Mouse (Mus musculus): ENCODE results near the gene Cfap61. TPM values are rescaled to one million over a fixed set of nuclear protein-coding genes. Genes with fewer than 3 reads are reported as not detected.

Gene Cfap61
- polyA plus RNA-seq, 2 experiments, result not detected

- Histone ChIP-seq H3K4me2 (ENCODE audit: low read depth) (no peak overlapping the region), H3K9ac (replicated peaks) (no peak overlapping the region), H3K4me1 (replicated peaks; ENCODE audit: control insufficient read depth in 2 of 2, insufficient read depth in 2 of 2, low read length in 1 of 2) (no peaks in the 10 kb centered on the region), H3K36me3 (replicated peaks; ENCODE audit: control insufficient read depth, insufficient read depth, low read depth) (no peaks in the 10 kb centered on the region), H3K27ac (no peak overlapping the region), H3K4me3 (ENCODE audit: insufficient read depth in 1 of 2, low read depth in 2 of 2, low read length in 2 of 2) (no peak overlapping the region), H3K9me3 (ENCODE audit: control insufficient read depth, low read length) (no peaks in the 10 kb centered on the region), H3K27me3 (ENCODE audit: control insufficient read depth, insufficient read depth, low read length) (peaks cover 16% of the 10 kb centered on the region)
- DNase-seq (ENCODE audit: low read depth in 3 of 3, low spot score in 3 of 3) (no peak), ATAC-seq (ENCODE audit: insufficient read depth) (no peak)
- TF ChIP-seq CTCF (IDR thresholded peaks at IDR 0.05; ENCODE audit: low read depth), result no peak
- TF ChIP-seq EP300 (IDR thresholded peaks at IDR 0.05; ENCODE audit: low read depth), result no peak
- 79% methylated on average over 2 of the region's 2 CpGs for WGBS (ENCODE audit: insufficient replicate concordance)
These were observed 296.9 kb downstream of the Cfap61 start for GRCm38 (mm10) chr2:146231485-146231884.

GRCm38 (mm10) chr2:146239196-146239747 is 304.7 kb downstream of the Cfap61 start:
- Histone ChIP-seq H3K4me1 (replicated peaks; ENCODE audit: control insufficient read depth in 2 of 2, insufficient read depth in 2 of 2, low read length in 1 of 2) (no peaks in the 10 kb centered on the region), H3K4me3 (ENCODE audit: insufficient read depth in 1 of 2, low read depth in 2 of 2, low read length in 2 of 2) (no peak overlapping the region), H3K4me2 (ENCODE audit: low read depth) (no peak overlapping the region), H3K9ac (replicated peaks) (no peak overlapping the region), H3K27ac (no peak overlapping the region), H3K9me3 (ENCODE audit: control insufficient read depth, low read length) (no peaks in the 10 kb centered on the region), H3K36me3 (replicated peaks; ENCODE audit: control insufficient read depth, insufficient read depth, low read depth) (no peaks in the 10 kb centered on the region), H3K27me3 (ENCODE audit: control insufficient read depth, insufficient read depth, low read length) (no peaks in the 10 kb centered on the region)
- TF ChIP-seq EP300 (IDR thresholded peaks at IDR 0.05; ENCODE audit: low read depth) (no peak), CTCF (IDR thresholded peaks at IDR 0.05; ENCODE audit: low read depth) (no peak)
- WGBS (ENCODE audit: insufficient replicate concordance), result 68% methylated on average over 4 of the region's 4 CpGs
- ATAC-seq (ENCODE audit: insufficient read depth) (no peak), DNase-seq (ENCODE audit: low read depth in 3 of 3, low spot score in 3 of 3) (no peak)

- Histone ChIP-seq H3K36me3 (replicated peaks; ENCODE audit: control insufficient read depth, insufficient read depth, low read depth) (no peaks in the 10 kb centered on the region), H3K27me3 (ENCODE audit: control insufficient read depth, insufficient read depth, low read length) (no peaks in the 10 kb centered on the region), H3K4me2 (ENCODE audit: low read depth) (no peak overlapping the region), H3K9me3 (ENCODE audit: control insufficient read depth, low read length) (no peaks in the 10 kb centered on the region), H3K27ac (no peak overlapping the region), H3K4me3 (ENCODE audit: insufficient read depth in 1 of 2, low read depth in 2 of 2, low read length in 2 of 2) (no peak overlapping the region), H3K4me1 (replicated peaks; ENCODE audit: control insufficient read depth in 2 of 2, insufficient read depth in 2 of 2, low read length in 1 of 2) (no peaks in the 10 kb centered on the region), H3K9ac (replicated peaks) (no peak overlapping the region)
- no peak for TF ChIP-seq EP300 (IDR thresholded peaks at IDR 0.05; ENCODE audit: low read depth)
- no peak for TF ChIP-seq CTCF (IDR thresholded peaks at IDR 0.05; ENCODE audit: low read depth)
- ATAC-seq (ENCODE audit: insufficient read depth) (no peak), DNase-seq (ENCODE audit: low read depth in 3 of 3, low spot score in 3 of 3) (no peak)
- WGBS (ENCODE audit: insufficient replicate concordance), result 84% methylated on average over 2 of the region's 2 CpGs
These were observed 309.5 kb downstream of the Cfap61 start for GRCm38 (mm10) chr2:146244049-146244448.

GRCm38 (mm10) chr2:146245401-146245800 is 310.8 kb downstream of the Cfap61 start:
- no peak overlapping the region for H3K4me2 ChIP-seq (ENCODE audit: low read depth)
- no peak for ATAC-seq (ENCODE audit: insufficient read depth)
- H3K27me3 ChIP-seq (ENCODE audit: control insufficient read depth, insufficient read depth, low read length), result no peaks in the 10 kb centered on the region
- no peak overlapping the region for H3K4me3 ChIP-seq (ENCODE audit: insufficient read depth in 1 of 2, low read depth in 2 of 2, low read length in 2 of 2)
- 70% methylated on average over 7 of the region's 7 CpGs for WGBS (ENCODE audit: insufficient replicate concordance)
- H3K27ac ChIP-seq, result no peak overlapping the region
- TF ChIP-seq CTCF (IDR thresholded peaks at IDR 0.05; ENCODE audit: low read depth) (no peak), EP300 (IDR thresholded peaks at IDR 0.05; ENCODE audit: low read depth) (no peak)
- H3K4me1 ChIP-seq (replicated peaks; ENCODE audit: control insufficient read depth in 2 of 2, insufficient read depth in 2 of 2, low read length in 1 of 2), result no peaks in the 10 kb centered on the region
- H3K36me3 ChIP-seq (replicated peaks; ENCODE audit: control insufficient read depth, insufficient read depth, low read depth), result no peaks in the 10 kb centered on the region
- H3K9me3 ChIP-seq (ENCODE audit: control insufficient read depth, low read length), result no peaks in the 10 kb centered on the region
- DNase-seq (ENCODE audit: low read depth in 3 of 3, low spot score in 3 of 3), result no peak
- H3K9ac ChIP-seq (replicated peaks), result no peak overlapping the region

- H3K27me3 ChIP-seq (ENCODE audit: control insufficient read depth, insufficient read depth, low read length), result no peaks in the 10 kb centered on the region
- ATAC-seq (ENCODE audit: insufficient read depth) (no peak), DNase-seq (ENCODE audit: low read depth in 3 of 3, low spot score in 3 of 3) (no peak)
- no peak overlapping the region for H3K27ac ChIP-seq
- H3K4me2 ChIP-seq (ENCODE audit: low read depth), result no peak overlapping the region
- no peaks in the 10 kb centered on the region for H3K36me3 ChIP-seq (replicated peaks; ENCODE audit: control insufficient read depth, insufficient read depth, low read depth)
- no peaks in the 10 kb centered on the region for H3K9me3 ChIP-seq (ENCODE audit: control insufficient read depth, low read length)
- WGBS (ENCODE audit: insufficient replicate concordance), result 77% methylated on average over 4 of the region's 4 CpGs
- no peak overlapping the region for H3K9ac ChIP-seq (replicated peaks)
- no peaks in the 10 kb centered on the region for H3K4me1 ChIP-seq (replicated peaks; ENCODE audit: control insufficient read depth in 2 of 2, insufficient read depth in 2 of 2, low read length in 1 of 2)
- TF ChIP-seq EP300 (IDR thresholded peaks at IDR 0.05; ENCODE audit: low read depth), result no peak
- no peak for TF ChIP-seq CTCF (IDR thresholded peaks at IDR 0.05; ENCODE audit: low read depth)
- no peak overlapping the region for H3K4me3 ChIP-seq (ENCODE audit: insufficient read depth in 1 of 2, low read depth in 2 of 2, low read length in 2 of 2)
These were observed 312.0 kb downstream of the Cfap61 start for GRCm38 (mm10) chr2:146246409-146247075.
